Mouse (Mus musculus) hindbrain, embryonic 14.5 days (tissue): ENCODE results near the gene Gsdma. TPM values are rescaled to one million over a fixed set of nuclear protein-coding genes. Genes with fewer than 3 reads are reported as not detected.
"Not testable (repeated sequence)": the region's sequence is repeated elsewhere in the genome, so short reads cannot be mapped to it uniquely, and the experiment has no call there.

Experiments
- ATAC-seq: fragments of 200-750 bp; cut with Nextera tagmentation; 2 replicates; pipeline ENCODE4 v1.8.0; 2017; ENCODE audit warnings: moderate number of reproducible peaks, mild to moderate bottlenecking, moderate TSS enrichment, moderate library complexity; ENCODE audit not compliant: low FRiP score
- DNase-seq: peaks from one replicate; pipeline ENCODE4 v3.0.0-alpha.2; 2015; ENCODE audit warnings: low spot score
- H3K27ac ChIP-seq: fragments of 300-500 bp; sonication (generic); 2 replicates; pipeline ENCODE4 v1.5.1; 2014; ENCODE audit warnings: mild to moderate bottlenecking, moderate library complexity
- H3K27me3 ChIP-seq: fragments of 300-500 bp; sonication (generic); 2 replicates; pipeline ENCODE4 v1.6.1; 2014; ENCODE audit warnings: mild to moderate bottlenecking, low read length, mixed read lengths; ENCODE audit not compliant: control insufficient read depth, insufficient read depth
- H3K36me3 ChIP-seq: fragments of 300-500 bp; sonication (generic); replicated peaks from 2 replicates; pipeline ENCODE4 v1.6.1; 2014; ENCODE audit not compliant: control insufficient read depth, insufficient read depth
- H3K4me1 ChIP-seq: fragments of 300-500 bp; sonication (generic); replicated peaks from 2 replicates; pipeline ENCODE4 v1.6.1; 2014; ENCODE audit warnings: antibody characterized with exemption, low read length, mixed read lengths; ENCODE audit not compliant: control insufficient read depth, insufficient read depth
- H3K4me2 ChIP-seq: fragments of 300-500 bp; sonication (generic); replicated peaks from 2 replicates; pipeline ENCODE4 v1.6.1; 2014; ENCODE audit warnings: mild to moderate bottlenecking, moderate library complexity
- H3K4me3 ChIP-seq: fragments of 300-500 bp; sonication (generic); replicated peaks from 2 replicates; pipeline ENCODE4 v1.5.1; 2014; ENCODE audit warnings: mild to moderate bottlenecking, low read length
- H3K9ac ChIP-seq: fragments of 300-500 bp; sonication (generic); 2 replicates; pipeline ENCODE4 v1.6.1; 2014
- H3K9me3 ChIP-seq: fragments of 300-500 bp; sonication (generic); 2 replicates; pipeline ENCODE4 v1.6.1; 2016; ENCODE audit warnings: low read length; ENCODE audit not compliant: control insufficient read depth
- WGBS: fragments of 180-500 bp; shearing (Covaris S2); extraction: QIAGEN DNeasy Blood & Tissue Kit; methylation state at CpG from one replicate; pipeline ENCODE4 v1.1.7; 2014; 5-methylcytosine and 5-hydroxymethylcytosine counted together
- polyA plus RNA-seq: library from polyadenylated mRNA; unstranded; fragments of >200 nt; fragmentation: Nextera tagmentation; extraction: Ambion mirVana; gene quantifications from 2 replicates; pipeline ENCODE4 v1.2.1, GENCODE M21; 2014

Gsdma gene
- polyA plus RNA-seq, 1 experiment from 2014 or later = not detected

- 6% methylated on average over 6 of the region's 7 CpGs for WGBS
- ATAC-seq (0 out of 2 replicates have a peak, but pooled peaks have one; percentile 24), DNase-seq (peak; percentile 43)
- H3K27me3 ChIP-seq, H3K4me1 ChIP-seq, H3K36me3 ChIP-seq, H3K9me3 ChIP-seq, H3K9ac ChIP-seq, H3K4me3 ChIP-seq, H3K27ac ChIP-seq: not testable (repeated sequence)
- H3K4me2 ChIP-seq = peak overlapping the region; percentile 13; the same call in 1 of the 2 replicates
Measured at GRCm38 (mm10) chr11:98673136-98673535, 9.0 kb downstream of the Gsdma start.

GRCm38 (mm10) chr11:98675829-98676363, 11.7 kb downstream of the Gsdma start:
- H3K9me3 ChIP-seq = no peaks in the 10 kb centered on the region
- no peaks in the 10 kb centered on the region for H3K4me1 ChIP-seq
- no peak overlapping the region for H3K9ac ChIP-seq
- no peaks in the 10 kb centered on the region for H3K27me3 ChIP-seq
- no peak overlapping the region for H3K27ac ChIP-seq
- no peak overlapping the region for H3K4me2 ChIP-seq
- DNase-seq (no peak), ATAC-seq (no peak)
- no peak overlapping the region for H3K4me3 ChIP-seq
- H3K36me3 ChIP-seq = no peaks in the 10 kb centered on the region
- WGBS = 37% methylated on average over 7 of the region's 7 CpGs

GRCm38 (mm10) chr11:98680023-98680422, 15.9 kb downstream of the Gsdma start:
- no peaks in the 10 kb centered on the region for H3K9me3 ChIP-seq
- H3K4me3 ChIP-seq = no peak overlapping the region
- no peak for ATAC-seq
- no peak overlapping the region for H3K27ac ChIP-seq
- H3K4me2 ChIP-seq = no peak overlapping the region
- H3K27me3 ChIP-seq = no peaks in the 10 kb centered on the region
- no peak overlapping the region for H3K9ac ChIP-seq
- peaks cover 10% of the 10 kb centered on the region; the same call in 1 of the 2 replicates for H3K4me1 ChIP-seq
- DNase-seq = no peak
- peaks cover under 1% of the 10 kb centered on the region; the same call in 1 of the 2 replicates for H3K36me3 ChIP-seq
- WGBS = 100% methylated on average over 1 of the region's 1 CpGs

DNA sequence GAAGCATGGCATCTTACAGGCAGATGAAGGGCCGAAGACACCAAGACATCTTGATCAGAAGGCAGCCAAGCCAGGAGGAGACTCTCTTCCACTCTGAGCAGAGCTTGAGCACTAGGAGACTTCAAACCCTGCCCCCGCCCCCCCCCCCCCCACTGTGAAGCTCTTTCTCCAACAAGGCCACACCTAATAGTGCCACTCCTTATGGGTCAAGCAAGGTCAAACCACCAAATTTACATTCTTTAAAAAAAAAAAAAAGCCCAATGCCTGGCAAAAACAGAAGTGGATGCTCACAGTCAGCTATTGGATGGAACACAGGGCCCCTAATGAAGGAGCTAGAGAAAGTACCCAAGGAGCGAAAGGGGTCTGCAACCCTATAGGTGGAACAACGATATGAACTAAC, 16.4 kb downstream of the Gsdma start:
- H3K36me3 ChIP-seq, H3K4me1 ChIP-seq, H3K27ac ChIP-seq, H3K4me3 ChIP-seq, ATAC-seq, H3K9ac ChIP-seq, DNase-seq, H3K4me2 ChIP-seq, H3K27me3 ChIP-seq, H3K9me3 ChIP-seq: not testable (repeated sequence)
- WGBS = 83% methylated on average over 4 of the region's 4 CpGs

- ATAC-seq (no peak), DNase-seq (no peak)
- H3K4me1 ChIP-seq = peaks cover 10% of the 10 kb centered on the region; the same call in 1 of the 2 replicates
- H3K4me2 ChIP-seq = no peak overlapping the region
- no peaks in the 10 kb centered on the region for H3K9me3 ChIP-seq
- 83% methylated on average over 4 of the region's 4 CpGs for WGBS
- no peak overlapping the region for H3K27ac ChIP-seq
- no peaks in the 10 kb centered on the region for H3K27me3 ChIP-seq
- no peak overlapping the region for H3K4me3 ChIP-seq
- peaks cover 12% of the 10 kb centered on the region for H3K36me3 ChIP-seq
- H3K9ac ChIP-seq = no peak overlapping the region
Measured at GRCm38 (mm10) chr11:98681186-98681585, 17.0 kb downstream of the Gsdma start.

DNA sequence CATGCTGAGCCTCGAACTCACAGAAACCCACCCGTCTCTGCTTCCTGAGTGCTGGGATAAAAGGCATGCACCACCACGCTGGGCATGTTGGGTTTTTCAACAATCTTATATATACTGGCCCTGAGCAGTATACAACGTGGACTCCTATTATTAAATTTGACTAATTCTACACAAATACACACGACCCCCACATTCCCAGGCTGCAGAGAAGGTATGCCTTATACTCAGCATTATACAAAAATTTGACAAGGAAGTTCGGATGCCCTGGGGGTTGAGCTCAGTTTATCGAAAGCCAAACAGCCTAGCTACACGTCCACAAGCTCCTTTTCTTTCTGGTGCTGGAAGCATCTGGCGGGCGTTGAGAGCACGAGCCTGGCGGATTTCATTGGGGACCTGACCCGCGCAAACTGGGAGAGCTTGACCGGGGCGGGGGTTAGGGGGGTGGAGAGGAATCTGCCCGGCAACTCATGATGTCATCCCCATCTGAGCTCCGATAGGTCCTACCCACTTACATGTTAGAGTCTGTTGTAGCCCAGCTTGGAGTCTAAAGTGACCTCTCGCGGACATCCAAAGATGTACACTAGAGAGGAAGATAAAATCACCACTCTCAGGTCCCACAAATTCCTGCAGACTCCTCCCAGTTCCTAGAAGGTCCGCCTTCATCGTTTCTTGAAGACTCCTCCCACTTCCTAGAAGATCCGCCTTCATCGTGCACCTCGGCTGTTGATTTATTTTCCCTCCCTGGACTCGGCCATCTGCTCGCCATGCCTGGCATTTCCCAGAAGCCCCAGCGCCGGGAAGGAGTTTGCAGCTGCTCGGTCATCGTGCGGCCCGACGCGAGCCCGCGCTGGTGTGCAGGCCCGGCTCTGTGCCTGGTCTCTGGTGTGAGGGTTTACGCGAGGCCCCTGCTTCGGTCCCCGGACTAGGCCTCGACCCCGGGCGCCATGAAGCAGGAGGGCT, 17.9 kb downstream of the Gsdma start, which contains the start of gene Psmd3:
Gene Psmd3, plus strand, starts transcription at position 769 of the 960 bp plus-strand sequence.
- no peaks in the 10 kb centered on the region for H3K9me3 ChIP-seq
- peaks cover 21% of the 10 kb centered on the region for H3K36me3 ChIP-seq
- peak within 1 kb of the TSS; percentile 86 for H3K4me2 ChIP-seq
- DNase-seq (peak; percentile 99), ATAC-seq (peak; percentile 98)
- peak within 1 kb of the TSS; percentile 73 for H3K4me3 ChIP-seq
- H3K27ac ChIP-seq = peak within 1 kb of the TSS; percentile 73
- peaks cover 10% of the 10 kb centered on the region; the same call in 1 of the 2 replicates for H3K4me1 ChIP-seq
- no peaks in the 10 kb centered on the region for H3K27me3 ChIP-seq
- peak within 1 kb of the TSS; percentile 92 for H3K9ac ChIP-seq
- 6% methylated on average over 45 of the region's 45 CpGs for WGBS

- peak overlapping the region; percentile 33; the same call in 1 of the 2 replicates for H3K27ac ChIP-seq
- peak; percentile 7; the same call in 1 of the 2 replicates for ATAC-seq
- H3K4me1 ChIP-seq = peaks cover 10% of the 10 kb centered on the region; the same call in 1 of the 2 replicates
- peak overlapping the region; percentile 73 for H3K4me3 ChIP-seq
- 0% methylated on average over 23 of the region's 23 CpGs for WGBS
- DNase-seq = no peak
- H3K4me2 ChIP-seq = peak overlapping the region; percentile 86
- H3K9ac ChIP-seq = peak overlapping the region; percentile 92
- H3K27me3 ChIP-seq = no peaks in the 10 kb centered on the region
- no peaks in the 10 kb centered on the region for H3K9me3 ChIP-seq
- H3K36me3 ChIP-seq = peaks cover 28% of the 10 kb centered on the region
Measured at GRCm38 (mm10) chr11:98682811-98683210, 18.7 kb downstream of the Gsdma start.

DNA sequence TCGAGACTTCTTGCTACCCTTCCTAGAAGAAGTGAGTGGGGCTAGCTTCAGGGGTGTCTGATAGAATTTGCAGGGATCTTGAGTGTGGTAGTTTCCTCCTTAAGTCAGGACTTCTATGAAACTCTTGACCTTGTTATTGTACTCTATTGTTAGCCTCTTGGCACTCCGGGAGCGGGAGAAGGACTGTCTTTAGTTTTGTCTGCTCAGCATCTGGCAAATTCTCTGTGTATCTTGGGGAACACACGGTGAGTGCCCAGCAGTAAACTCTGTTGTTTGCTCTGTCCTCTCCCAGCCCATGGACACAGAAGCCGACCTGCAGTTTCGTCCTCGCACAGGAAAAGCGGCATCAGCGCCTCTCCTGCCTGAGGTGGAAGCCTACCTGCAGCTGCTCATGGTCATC, 21.5 kb downstream of the Gsdma start:
- Histone ChIP-seq H3K4me2 (no peak overlapping the region), H3K9ac (no peak overlapping the region), H3K27ac (no peak overlapping the region), H3K4me3 (no peak overlapping the region), H3K27me3 (no peaks in the 10 kb centered on the region), H3K9me3 (no peaks in the 10 kb centered on the region), H3K36me3 (peaks cover 52% of the 10 kb centered on the region), H3K4me1 (peaks cover 10% of the 10 kb centered on the region; the same call in 1 of the 2 replicates)
- WGBS = 91% methylated on average over 9 of the region's 9 CpGs
- no peak for DNase-seq
- ATAC-seq = no peak

- Histone ChIP-seq H3K27me3 (no peaks in the 10 kb centered on the region), H3K4me3 (no peak overlapping the region), H3K9ac (no peak overlapping the region), H3K27ac (no peak overlapping the region), H3K4me2 (no peak overlapping the region), H3K36me3 (peaks cover 65% of the 10 kb centered on the region), H3K9me3 (no peaks in the 10 kb centered on the region), H3K4me1 (peaks cover 10% of the 10 kb centered on the region; the same call in 1 of the 2 replicates)
- WGBS = 91% methylated on average over 4 of the region's 4 CpGs
- ATAC-seq = no peak
- DNase-seq = no peak
Measured at GRCm38 (mm10) chr11:98686976-98687375, 22.8 kb downstream of the Gsdma start.
